Mouse (Mus musculus): ENCODE results near the gene Pkib. TPM values are rescaled to one million over a fixed set of nuclear protein-coding genes. Genes with fewer than 3 reads are reported as not detected.

Pkib gene
- polyA plus RNA-seq, 1 experiment from 2014 or later, result 2.4 TPM

DNA sequence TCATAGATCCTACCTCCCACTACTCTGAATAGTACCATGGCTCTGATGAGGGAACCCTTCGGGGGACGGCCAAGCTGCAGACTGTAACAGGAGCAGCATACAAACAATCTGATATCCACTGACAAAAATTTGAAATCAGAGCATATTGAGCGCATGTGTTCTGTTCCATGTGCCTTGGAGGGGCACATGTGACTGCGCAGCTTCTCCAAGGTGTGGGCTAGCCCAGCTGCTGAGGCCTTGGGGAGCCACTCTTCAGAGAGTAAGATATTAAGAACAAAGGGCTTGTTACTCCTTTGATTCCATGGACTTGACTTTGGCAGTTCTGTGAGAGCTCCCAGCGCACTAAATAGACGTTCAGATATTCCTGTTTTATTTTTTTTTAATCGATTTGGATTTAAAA is 111.3 kb downstream of the Pkib start:
- Histone ChIP-seq H3K9me3 (no peaks in the 10 kb centered on the region), H3K4me1 (replicated peaks) (no peaks in the 10 kb centered on the region; the same call in 1 of the 2 replicates), H3K27me3 (no peaks in the 10 kb centered on the region), H3K36me3 (no peaks in the 10 kb centered on the region), H3K4me2 (no peak overlapping the region), H3K27ac (replicated peaks) (no peak overlapping the region), H3K4me3 (no peak overlapping the region), H3K9ac (no peak overlapping the region)
- 0 out of 2 replicates have a peak, but pooled peaks have one; percentile 38 for ATAC-seq (ENCODE audit: low read depth)
- WGBS, result 74% methylated on average over 7 of the region's 7 CpGs

DNA sequence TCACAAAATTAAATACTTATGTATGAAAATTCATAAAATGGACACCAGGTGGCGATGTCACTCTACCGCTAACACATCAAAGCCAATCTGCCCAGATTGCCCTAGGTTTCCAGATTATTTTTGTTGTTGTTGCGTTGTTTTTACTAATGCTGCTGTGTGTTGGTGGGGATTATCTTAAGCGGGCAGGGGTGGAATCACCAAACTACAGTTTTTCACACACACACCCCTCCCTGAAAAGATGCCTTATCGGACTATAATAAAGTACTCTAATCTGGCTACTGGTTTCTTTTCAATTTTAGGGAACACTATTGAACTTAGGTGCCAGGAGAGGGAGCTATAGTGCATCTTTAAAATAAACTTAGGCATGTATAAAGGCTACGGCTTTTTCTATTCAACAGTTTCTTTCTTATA is 111.8 kb downstream of the Pkib start:
- H3K36me3 ChIP-seq, result no peaks in the 10 kb centered on the region
- H3K4me1 ChIP-seq (replicated peaks), result no peaks in the 10 kb centered on the region; the same call in 1 of the 2 replicates
- H3K9me3 ChIP-seq, result no peaks in the 10 kb centered on the region
- peak overlapping the region; percentile 50 for H3K4me2 ChIP-seq
- 3% methylated on average over 6 of the region's 6 CpGs for WGBS
- no peak overlapping the region; the same call in 1 of the 2 replicates for H3K27ac ChIP-seq (replicated peaks)
- H3K27me3 ChIP-seq, result no peaks in the 10 kb centered on the region
- H3K9ac ChIP-seq, result peak overlapping the region; percentile 52
- ATAC-seq (ENCODE audit: low read depth), result peak; percentile 79
- peak overlapping the region; percentile 35 for H3K4me3 ChIP-seq

DNA sequence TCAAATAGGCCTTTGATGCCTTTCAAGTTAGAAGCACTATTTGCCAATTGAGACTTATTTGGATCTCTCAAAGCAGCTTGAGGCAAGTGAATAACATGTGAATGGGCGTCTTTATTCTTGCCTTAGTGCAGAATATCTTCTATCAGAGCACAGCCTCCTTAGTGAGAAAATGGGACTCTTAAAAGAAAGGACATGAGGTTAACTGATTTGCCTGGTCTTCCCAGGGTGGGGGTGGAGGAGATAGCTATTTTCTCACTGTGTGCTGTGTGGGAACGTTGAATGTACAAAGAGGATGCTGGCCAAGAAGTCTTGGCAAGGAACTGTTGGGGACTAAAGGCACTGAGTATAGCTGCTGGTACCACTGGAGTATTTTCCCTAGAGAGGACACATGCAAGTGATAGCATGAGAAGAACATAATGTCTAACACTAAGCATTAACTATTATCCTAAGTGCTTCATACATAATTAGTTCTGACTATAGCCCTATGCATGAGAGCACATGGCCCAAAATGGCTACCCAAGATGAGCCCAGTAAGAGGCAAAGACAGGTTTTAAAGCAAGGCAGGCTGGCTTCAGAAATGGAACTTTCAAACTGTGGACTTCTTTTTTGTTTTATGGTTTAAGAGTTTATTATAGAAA is 112.5 kb downstream of the Pkib start:
- H3K27me3 ChIP-seq, result no peaks in the 10 kb centered on the region
- peak overlapping the region; percentile 52; the same call in 1 of the 2 replicates for H3K27ac ChIP-seq (replicated peaks)
- H3K36me3 ChIP-seq, result no peaks in the 10 kb centered on the region
- 31% methylated on average over 2 of the region's 2 CpGs for whole genome bisulfite sequencing
- H3K4me3 ChIP-seq, result no peak overlapping the region
- H3K4me2 ChIP-seq, result no peak overlapping the region
- H3K4me1 ChIP-seq (replicated peaks), result no peaks in the 10 kb centered on the region; the same call in 1 of the 2 replicates
- ATAC-seq (ENCODE audit: low read depth), result peak; percentile 92
- no peak overlapping the region for H3K9ac ChIP-seq
- no peaks in the 10 kb centered on the region for H3K9me3 ChIP-seq

DNA sequence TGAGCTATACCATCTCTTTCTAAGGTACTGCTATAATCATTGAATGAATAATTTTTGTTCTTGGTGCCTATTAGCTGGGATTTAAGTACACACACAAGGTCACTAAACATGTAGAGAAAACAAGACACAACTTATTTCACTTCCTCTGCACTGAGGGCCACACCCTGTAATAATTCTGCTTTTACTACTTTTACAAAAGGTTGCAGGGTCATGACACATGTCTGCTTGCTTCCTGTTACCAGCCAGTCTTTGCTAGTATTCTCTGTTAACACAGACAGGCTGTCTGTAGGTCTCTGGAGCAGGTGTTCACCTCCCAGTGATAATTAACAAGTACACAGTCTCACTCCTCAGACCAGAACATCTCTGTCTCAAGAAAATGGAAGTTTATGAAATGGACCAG is 113.7 kb downstream of the Pkib start:
- Histone ChIP-seq H3K27me3 (no peaks in the 10 kb centered on the region), H3K9ac (no peak overlapping the region)

DNA sequence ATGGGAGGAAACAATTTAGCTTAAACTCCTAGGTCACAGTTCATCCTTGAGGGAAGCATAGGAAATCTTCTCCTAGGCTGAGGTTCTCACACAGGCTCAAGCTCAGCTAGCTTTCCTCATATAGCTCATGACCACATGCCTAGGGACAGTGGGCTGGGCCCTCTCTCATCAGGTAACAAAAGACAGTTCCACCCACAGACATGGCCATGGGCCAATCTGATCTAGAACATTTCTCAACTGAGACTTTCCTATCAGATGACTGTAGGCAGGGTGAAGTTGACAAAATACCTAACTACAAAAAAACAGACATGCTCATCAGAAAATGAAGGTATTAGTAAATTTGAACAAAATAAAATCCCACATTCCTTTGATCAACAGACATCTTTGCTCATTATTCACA is 115.3 kb downstream of the Pkib start:
- Histone ChIP-seq H3K9me3 (no peaks in the 10 kb centered on the region), H3K9ac (no peak overlapping the region), H3K4me1 (replicated peaks) (no peaks in the 10 kb centered on the region), H3K4me2 (no peak overlapping the region), H3K27me3 (no peaks in the 10 kb centered on the region), H3K36me3 (no peaks in the 10 kb centered on the region), H3K27ac (replicated peaks) (no peak overlapping the region), H3K4me3 (no peak overlapping the region)
- no peak for ATAC-seq (ENCODE audit: low read depth)

More for the DNA sequence above, 113.7 kb downstream of the Pkib start:
- ATAC-seq (ENCODE audit: low read depth), result no peak
- Histone ChIP-seq H3K4me1 (replicated peaks) (no peaks in the 10 kb centered on the region; the same call in 1 of the 2 replicates), H3K4me3 (no peak overlapping the region), H3K4me2 (no peak overlapping the region), H3K9me3 (no peaks in the 10 kb centered on the region), H3K36me3 (no peaks in the 10 kb centered on the region), H3K27ac (replicated peaks) (no peak overlapping the region)

DNA sequence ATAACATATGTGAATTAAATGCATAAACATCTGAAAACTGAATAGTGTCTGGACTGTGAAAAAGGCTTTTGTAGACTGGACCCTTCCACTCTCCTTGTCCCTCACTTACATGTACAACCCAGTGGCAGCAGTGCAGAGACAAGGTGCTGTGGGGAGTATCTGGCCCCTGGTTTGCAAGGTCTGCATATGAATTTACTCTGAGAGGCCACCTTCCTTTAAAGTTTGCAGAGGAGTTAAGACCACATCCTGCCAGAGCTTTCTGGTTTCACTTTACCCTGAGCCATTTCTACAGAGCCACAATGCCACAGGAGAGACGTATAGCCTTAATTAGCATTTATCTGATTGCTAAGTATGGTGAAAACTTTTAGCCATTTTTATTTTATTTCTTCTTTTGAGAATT is 121.6 kb downstream of the Pkib start:
- Histone ChIP-seq H3K9ac (no peak overlapping the region), H3K9me3 (no peaks in the 10 kb centered on the region), H3K36me3 (no peaks in the 10 kb centered on the region), H3K27ac (replicated peaks) (no peak overlapping the region), H3K4me2 (no peak overlapping the region), H3K4me3 (no peak overlapping the region), H3K4me1 (replicated peaks) (no peaks in the 10 kb centered on the region), H3K27me3 (no peaks in the 10 kb centered on the region)
- ATAC-seq (ENCODE audit: low read depth), result no peak
- WGBS, result 88% methylated on average over 1 of the region's 1 CpGs

DNA sequence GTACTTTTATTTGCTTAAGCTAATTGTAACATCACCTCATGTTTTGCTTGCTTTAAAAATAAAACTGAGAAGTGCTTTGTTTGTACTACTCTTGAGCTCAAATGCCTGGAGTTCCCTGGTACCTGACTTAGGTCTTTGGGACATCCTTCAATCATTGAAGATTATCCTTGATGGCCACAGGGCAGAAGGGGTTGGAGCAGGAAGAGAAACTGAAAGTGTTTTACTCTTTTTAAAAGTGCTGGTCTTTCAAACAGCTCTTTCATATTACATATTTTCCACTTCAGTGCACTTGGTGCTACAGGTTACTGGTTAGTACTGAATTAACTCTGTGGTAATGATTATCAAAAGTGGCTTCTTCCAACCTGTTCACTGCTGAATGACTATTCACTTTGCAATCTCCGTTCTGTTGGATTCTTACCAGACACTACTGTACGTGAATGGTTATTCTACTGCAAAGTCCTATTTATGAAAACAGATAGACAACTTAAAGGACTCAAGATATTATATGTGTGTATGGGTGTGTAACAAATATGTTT is 123.5 kb downstream of the Pkib start:
- H3K4me1 ChIP-seq (replicated peaks), result no peaks in the 10 kb centered on the region
- H3K36me3 ChIP-seq, result no peaks in the 10 kb centered on the region
- 96% methylated on average over 2 of the region's 2 CpGs for WGBS
- no peak overlapping the region for H3K9ac ChIP-seq
- no peak overlapping the region for H3K4me2 ChIP-seq
- H3K9me3 ChIP-seq, result no peaks in the 10 kb centered on the region
- H3K4me3 ChIP-seq, result no peak overlapping the region
- no peaks in the 10 kb centered on the region for H3K27me3 ChIP-seq
- H3K27ac ChIP-seq (replicated peaks), result no peak overlapping the region
- ATAC-seq (ENCODE audit: low read depth), result no peak

DNA sequence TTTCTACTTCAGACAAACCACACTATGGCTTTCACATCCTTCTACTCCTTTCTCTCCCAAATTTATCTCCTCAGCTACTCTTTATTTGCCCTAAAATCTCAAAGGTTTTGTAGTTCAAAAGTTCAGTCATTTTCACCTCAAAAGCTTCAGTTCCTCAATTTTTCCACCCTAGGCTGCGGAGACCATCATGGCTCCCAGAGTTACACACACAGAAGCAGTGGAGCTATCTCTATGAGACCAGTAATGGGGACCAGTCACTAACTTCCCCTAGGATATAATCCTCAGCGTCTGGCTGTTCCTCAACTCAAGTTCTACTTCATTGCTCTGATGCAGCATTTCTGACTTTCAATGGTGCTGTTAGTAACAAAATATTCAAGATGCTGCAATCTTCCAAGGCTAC is 127.2 kb downstream of the Pkib start:
- no peaks in the 10 kb centered on the region for H3K36me3 ChIP-seq
- no peak overlapping the region for H3K27ac ChIP-seq (replicated peaks)
- H3K9me3 ChIP-seq, result no peaks in the 10 kb centered on the region
- H3K9ac ChIP-seq, result no peak overlapping the region
- WGBS, result 96% methylated on average over 2 of the region's 2 CpGs
- no peaks in the 10 kb centered on the region for H3K4me1 ChIP-seq (replicated peaks)
- no peaks in the 10 kb centered on the region for H3K27me3 ChIP-seq
- H3K4me3 ChIP-seq, result no peak overlapping the region
- H3K4me2 ChIP-seq, result no peak overlapping the region
- ATAC-seq (ENCODE audit: low read depth), result no peak

DNA sequence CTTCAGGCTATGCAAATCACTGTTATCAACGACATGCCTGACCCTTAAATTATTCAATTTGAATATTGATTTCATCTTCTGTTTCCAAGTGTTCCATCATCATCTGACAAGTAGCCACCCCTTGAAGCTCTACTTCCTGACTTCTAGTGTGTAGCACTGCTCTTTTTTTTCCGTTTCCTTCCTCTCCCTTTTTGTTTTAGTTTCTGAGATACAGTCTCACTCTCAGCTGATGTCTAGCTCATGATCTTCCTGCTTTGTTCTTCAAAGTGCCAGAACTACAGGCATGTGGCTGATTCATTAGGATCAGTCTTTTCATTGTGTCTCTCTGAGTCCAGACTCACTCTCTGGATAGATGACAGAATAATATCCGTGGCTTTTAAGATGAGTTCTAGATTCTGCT is 128.9 kb downstream of the Pkib start:
- no peaks in the 10 kb centered on the region for H3K36me3 ChIP-seq
- WGBS, result 76% methylated on average over 3 of the region's 3 CpGs
- H3K9ac ChIP-seq, result no peak overlapping the region
- H3K9me3 ChIP-seq, result no peaks in the 10 kb centered on the region
- ATAC-seq (ENCODE audit: low read depth), result no peak
- H3K27me3 ChIP-seq, result no peaks in the 10 kb centered on the region
- H3K27ac ChIP-seq (replicated peaks), result no peak overlapping the region
- no peak overlapping the region for H3K4me3 ChIP-seq
- H3K4me1 ChIP-seq (replicated peaks), result no peaks in the 10 kb centered on the region
- no peak overlapping the region for H3K4me2 ChIP-seq

DNA sequence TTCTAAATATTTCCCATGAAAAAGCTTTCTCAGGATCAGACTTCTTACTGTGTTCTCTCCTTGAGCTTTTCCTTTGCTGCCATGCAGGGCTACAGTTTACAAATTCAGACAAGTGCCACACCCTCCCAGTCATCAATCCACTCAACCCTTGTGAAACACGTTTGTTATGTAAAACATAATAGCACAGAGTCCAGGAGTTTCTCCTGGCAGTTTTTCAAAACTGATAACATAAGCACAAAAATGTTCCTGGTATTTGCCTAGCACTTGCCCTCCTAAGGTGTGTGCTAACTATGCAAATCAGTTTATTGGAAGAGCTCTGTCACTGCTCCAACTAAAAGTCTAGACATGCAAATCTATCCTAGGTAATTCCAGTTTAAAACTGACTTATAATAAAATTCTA is 131.3 kb downstream of the Pkib start:
- H3K27me3 ChIP-seq, result no peaks in the 10 kb centered on the region
- H3K4me2 ChIP-seq, result no peak overlapping the region
- no peaks in the 10 kb centered on the region for H3K9me3 ChIP-seq
- 33% methylated on average over 1 of the region's 1 CpGs for WGBS
- no peak overlapping the region for H3K27ac ChIP-seq (replicated peaks)
- H3K4me3 ChIP-seq, result no peak overlapping the region
- no peak for ATAC-seq (ENCODE audit: low read depth)
- no peaks in the 10 kb centered on the region for H3K36me3 ChIP-seq
- no peaks in the 10 kb centered on the region for H3K4me1 ChIP-seq (replicated peaks)
- no peak overlapping the region for H3K9ac ChIP-seq

DNA sequence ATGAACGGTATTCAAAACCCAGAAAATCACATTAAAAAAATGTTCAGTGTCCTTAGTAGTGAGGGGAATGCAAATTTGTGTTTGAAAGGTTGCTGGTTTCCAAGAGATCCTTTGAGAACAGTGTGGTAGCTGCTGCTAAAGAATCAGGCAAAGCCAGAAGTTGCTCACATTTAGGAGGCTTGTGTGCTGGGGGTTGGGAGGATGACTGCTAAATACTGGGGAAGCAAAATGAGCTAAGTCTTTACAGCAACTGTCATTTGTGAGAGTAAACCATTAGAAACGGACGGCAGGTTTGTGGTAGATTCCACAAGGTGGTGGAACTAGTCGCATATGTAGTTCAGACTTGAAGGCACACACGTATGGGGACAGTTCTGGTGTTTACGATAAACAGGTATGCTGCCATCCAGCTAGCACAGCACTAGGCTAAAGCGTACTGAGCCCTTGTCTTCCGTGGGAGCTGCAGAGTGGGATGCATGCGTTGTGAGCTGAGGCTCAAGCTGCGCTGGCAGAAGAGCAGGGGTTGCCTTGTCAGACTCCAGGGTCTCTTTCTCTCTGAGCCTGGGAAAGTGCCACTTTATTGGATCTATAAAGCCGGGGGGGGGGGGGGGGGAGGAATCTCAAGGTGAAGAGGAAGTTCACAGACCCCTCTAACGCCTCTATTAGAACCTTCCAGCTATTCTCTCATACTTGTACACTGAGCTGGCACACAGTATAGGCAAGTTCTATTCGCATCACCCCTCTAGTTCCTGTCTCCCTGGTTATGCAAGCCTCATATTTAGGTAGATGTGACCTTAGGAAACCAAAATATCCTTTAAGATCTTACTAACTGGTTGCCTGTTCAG is 151.7 kb downstream of the Pkib start:
- ATAC-seq (ENCODE audit: low read depth), result peak; percentile 80
- peak overlapping the region; percentile 22 for H3K4me3 ChIP-seq
- peaks cover 39% of the 10 kb centered on the region for H3K4me1 ChIP-seq (replicated peaks)
- no peaks in the 10 kb centered on the region for H3K27me3 ChIP-seq
- H3K27ac ChIP-seq (replicated peaks), result peak overlapping the region; percentile 89
- H3K36me3 ChIP-seq, result no peaks in the 10 kb centered on the region
- WGBS, result 17% methylated on average over 12 of the region's 13 CpGs
- peak overlapping the region; percentile 56 for H3K4me2 ChIP-seq
- peak overlapping the region; percentile 73; the same call in 1 of the 2 replicates for H3K9ac ChIP-seq
- H3K9me3 ChIP-seq, result no peaks in the 10 kb centered on the region

DNA sequence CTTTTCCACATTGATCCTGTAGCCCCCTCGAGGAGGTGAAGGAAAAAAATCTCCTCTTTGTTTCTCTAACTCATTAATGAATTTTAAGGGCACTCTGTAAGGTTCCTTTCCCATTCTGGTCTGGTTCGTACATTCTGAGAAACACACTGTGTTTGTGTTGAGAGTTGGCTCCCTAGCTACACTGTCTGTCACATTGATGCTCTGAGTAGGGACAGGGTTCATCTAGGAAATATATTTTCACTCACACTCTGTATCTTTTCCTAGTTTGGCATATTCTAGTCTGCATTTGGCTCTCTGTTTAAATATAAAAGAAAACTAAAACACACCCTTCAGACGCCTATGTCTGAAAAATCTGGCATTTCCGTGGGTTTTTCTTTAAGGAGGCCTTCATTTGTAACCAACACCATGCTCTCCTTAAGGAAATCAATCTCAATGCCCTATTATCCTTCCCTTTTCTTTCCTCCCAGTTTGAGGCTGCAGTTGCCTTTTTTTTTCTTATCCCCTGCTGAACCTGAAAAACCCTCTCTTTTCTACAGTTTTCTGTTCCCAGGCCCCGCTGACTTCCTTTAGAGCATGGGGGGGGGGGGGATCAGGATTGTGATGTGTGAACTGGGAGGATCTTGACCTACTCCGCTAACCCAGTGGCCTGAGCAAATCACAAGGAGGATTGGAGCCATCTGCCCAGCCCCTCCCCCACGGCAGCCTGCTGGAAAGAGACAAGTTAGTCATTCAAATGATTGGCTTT is 152.5 kb downstream of the Pkib start:
- Histone ChIP-seq H3K9me3 (no peaks in the 10 kb centered on the region), H3K27me3 (no peaks in the 10 kb centered on the region), H3K36me3 (no peaks in the 10 kb centered on the region), H3K4me3 (peak overlapping the region; percentile 43), H3K27ac (replicated peaks) (peak overlapping the region; percentile 89), H3K9ac (peak overlapping the region; percentile 73), H3K4me2 (peak overlapping the region; percentile 56), H3K4me1 (replicated peaks) (peaks cover 39% of the 10 kb centered on the region)
- ATAC-seq (ENCODE audit: low read depth), result peak; percentile 93
- WGBS, result 4% methylated on average over 7 of the region's 7 CpGs

Measured in neural tube, embryonic 13.5 days (tissue).